Mouse (Mus musculus) liver, embryonic 12.5 days (tissue): ENCODE data around the gene Gm19345. TPM values are rescaled to one million over a fixed set of nuclear protein-coding genes. Genes with fewer than 3 reads are reported as not detected.

Experiments used
- ATAC-seq: fragments of 200-750 bp; cut with Nextera tagmentation; 2 replicates; pipeline ENCODE4 v1.8.0; 2017; ENCODE audit warnings: moderate number of reproducible peaks, mild to moderate bottlenecking, moderate library complexity
- H3K27ac ChIP-seq: fragments of 300-500 bp; sonication (generic); 2 replicates; pipeline ENCODE4 v1.5.1; 2016; ENCODE audit warnings: mild to moderate bottlenecking
- H3K27me3 ChIP-seq: fragments of 300-500 bp; sonication (generic); replicated peaks from 2 replicates; pipeline ENCODE4 v1.6.1; 2016; ENCODE audit warnings: mild to moderate bottlenecking, moderate library complexity
- H3K36me3 ChIP-seq: fragments of 300-500 bp; sonication (generic); 2 replicates; pipeline ENCODE4 v1.6.1; 2016; ENCODE audit warnings: mild to moderate bottlenecking, moderate library complexity
- H3K4me1 ChIP-seq: fragments of 300-500 bp; sonication (generic); 2 replicates; pipeline ENCODE4 v1.6.1; 2016
- H3K4me2 ChIP-seq: fragments of 300-500 bp; sonication (generic); 2 replicates; pipeline ENCODE4 v1.6.1; 2016; ENCODE audit warnings: mild to moderate bottlenecking, moderate library complexity
- H3K4me3 ChIP-seq: fragments of 300-500 bp; sonication (generic); 2 replicates; pipeline ENCODE4 v1.5.1; 2016; ENCODE audit warnings: mild to moderate bottlenecking, moderate library complexity
- H3K9ac ChIP-seq: fragments of 300-500 bp; sonication (generic); 2 replicates; pipeline ENCODE4 v1.6.1; 2016; ENCODE audit warnings: mild to moderate bottlenecking, moderate library complexity
- H3K9me3 ChIP-seq: fragments of 300-500 bp; sonication (generic); replicated peaks from 2 replicates; pipeline ENCODE4 v1.6.1; 2016; ENCODE audit warnings: mild to moderate bottlenecking, moderate library complexity
- WGBS: fragments of 180-500 bp; shearing (Covaris S2); methylation state at CpG from one replicate; pipeline ENCODE4 v1.1.7; 2016; ENCODE audit not compliant: insufficient replicate concordance; 5-methylcytosine and 5-hydroxymethylcytosine counted together
- polyA plus RNA-seq: library from polyadenylated mRNA; unstranded; fragments of >200 nt; fragmentation: Nextera tagmentation; extraction: Ambion mirVana; gene quantifications from 2 replicates; pipeline ENCODE4 v1.2.1, GENCODE M21; 2016

The Gm19345 gene
- polyA plus RNA-seq, 1 experiment from 2014 or later, result not detected

DNA sequence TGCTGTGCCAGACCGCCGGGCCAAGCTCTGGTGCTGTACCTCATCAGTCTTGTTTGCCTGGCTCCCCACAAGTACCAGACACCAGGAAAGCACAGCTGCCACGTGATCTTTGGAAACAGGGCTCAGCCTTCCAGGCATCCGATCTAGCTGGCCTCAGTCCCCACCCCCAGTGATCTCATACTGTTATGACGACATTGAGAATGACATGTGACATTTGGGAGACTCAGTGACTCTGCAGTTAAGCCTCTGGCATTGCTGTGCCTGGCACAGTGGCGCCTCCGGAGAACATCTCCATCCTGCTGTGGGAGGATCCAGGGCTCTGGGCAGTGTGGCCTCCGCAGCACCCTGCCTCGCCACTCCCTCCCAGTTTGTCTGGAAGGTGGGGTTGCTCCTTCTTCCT lies 20.0 kb upstream of the Gm19345 start:
- no peak overlapping the region for H3K4me3 ChIP-seq
- no peak overlapping the region for H3K9ac ChIP-seq
- no peaks in the 10 kb centered on the region for H3K9me3 ChIP-seq
- 0 out of 2 replicates have a peak, but pooled peaks cover 5% of the 10 kb centered on the region for H3K27me3 ChIP-seq
- WGBS, result 42% methylated on average over 9 of the region's 9 CpGs
- no peak overlapping the region for H3K27ac ChIP-seq
- no peak for ATAC-seq
- H3K4me2 ChIP-seq, result no peak overlapping the region
- peaks cover 15% of the 10 kb centered on the region for H3K4me1 ChIP-seq
- H3K36me3 ChIP-seq, result no peaks in the 10 kb centered on the region

DNA sequence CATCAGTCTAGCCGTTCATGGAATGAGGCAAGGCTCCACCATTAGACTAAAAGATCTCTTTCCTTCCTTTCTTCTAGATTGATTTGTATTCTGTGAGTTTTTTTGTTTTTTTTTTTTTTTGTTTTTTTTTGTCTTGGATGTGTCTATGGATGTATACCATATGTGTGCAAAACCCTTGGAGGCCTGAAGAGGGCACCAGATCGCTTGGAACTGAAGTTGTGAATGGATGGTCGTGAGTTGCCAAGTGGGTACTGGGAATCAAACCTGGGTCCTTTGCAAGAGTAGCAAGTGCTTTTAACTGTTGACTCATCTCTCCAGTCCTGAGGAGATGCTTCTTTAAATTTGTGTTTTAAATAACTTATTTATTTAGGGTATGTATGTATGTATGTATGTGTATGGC lies 17.7 kb upstream of the Gm19345 start:
- no peaks in the 10 kb centered on the region for H3K36me3 ChIP-seq
- no peak overlapping the region for H3K4me2 ChIP-seq
- no peak overlapping the region for H3K27ac ChIP-seq
- no peak overlapping the region for H3K4me3 ChIP-seq
- H3K4me1 ChIP-seq, result peaks cover 15% of the 10 kb centered on the region
- H3K27me3 ChIP-seq, result 0 out of 2 replicates have a peak, but pooled peaks cover 5% of the 10 kb centered on the region
- H3K9ac ChIP-seq, result no peak overlapping the region
- ATAC-seq, result no peak
- H3K9me3 ChIP-seq, result no peaks in the 10 kb centered on the region
- 56% methylated on average over 3 of the region's 3 CpGs for WGBS

DNA sequence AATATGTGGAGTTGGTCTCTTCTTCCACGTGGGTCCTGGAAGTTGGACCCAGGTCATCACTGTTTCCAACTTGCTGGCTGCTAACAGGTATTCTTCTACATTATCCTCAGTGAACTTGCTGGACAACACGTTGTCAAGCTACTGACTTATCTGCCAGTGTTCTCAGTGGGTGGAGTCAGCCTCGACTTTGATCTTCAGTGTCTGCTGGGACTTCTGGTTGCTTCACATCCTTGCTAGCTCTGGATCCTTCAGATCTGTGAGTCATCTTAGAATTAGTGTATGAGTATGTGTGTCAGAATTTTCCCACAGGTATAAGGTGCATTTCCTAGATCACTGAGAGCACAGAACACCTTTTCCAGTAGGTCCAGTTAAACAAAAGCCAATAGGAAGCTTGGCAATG lies 15.0 kb upstream of the Gm19345 start:
- Histone ChIP-seq H3K27ac (no peak overlapping the region), H3K36me3 (no peaks in the 10 kb centered on the region), H3K9me3 (no peaks in the 10 kb centered on the region), H3K4me3 (no peak overlapping the region), H3K27me3 (0 out of 2 replicates have a peak, but pooled peaks cover 5% of the 10 kb centered on the region), H3K4me2 (no peak overlapping the region), H3K9ac (no peak overlapping the region), H3K4me1 (0 out of 2 replicates have a peak, but pooled peaks cover 5% of the 10 kb centered on the region)
- WGBS, result 23% methylated on average over 3 of the region's 3 CpGs
- ATAC-seq, result no peak

DNA sequence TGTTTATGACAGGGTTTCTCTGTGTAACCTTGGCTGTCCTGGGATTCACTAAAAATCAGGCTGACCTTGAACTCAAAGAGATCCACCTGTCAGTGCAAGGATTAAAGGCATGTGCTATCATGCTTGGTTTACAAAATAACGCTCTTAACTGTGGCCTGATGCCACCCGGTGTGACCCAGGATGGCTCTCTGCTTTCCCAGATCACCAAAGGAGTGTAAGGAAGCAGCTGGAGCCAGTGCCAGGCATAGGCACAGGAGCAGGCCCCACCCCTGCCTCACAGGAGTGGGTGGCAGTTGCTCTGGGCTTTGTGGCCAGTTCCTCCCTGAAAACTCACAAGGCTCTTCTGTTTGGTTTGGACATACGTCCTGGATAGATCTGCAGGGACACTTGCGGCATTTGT lies 11.4 kb upstream of the Gm19345 start:
- H3K9ac ChIP-seq, result no peak overlapping the region; the same call in 1 of the 2 replicates
- H3K4me2 ChIP-seq, result no peak overlapping the region
- ATAC-seq, result no peak
- H3K27me3 ChIP-seq, result peaks cover 18% of the 10 kb centered on the region
- no peaks in the 10 kb centered on the region for H3K36me3 ChIP-seq
- peaks cover 13% of the 10 kb centered on the region; the same call in 1 of the 2 replicates for H3K4me1 ChIP-seq
- H3K9me3 ChIP-seq, result no peaks in the 10 kb centered on the region
- H3K27ac ChIP-seq, result peak overlapping the region; percentile 40; the same call in 1 of the 2 replicates
- no peak overlapping the region for H3K4me3 ChIP-seq
- WGBS, result 65% methylated on average over 4 of the region's 4 CpGs

DNA sequence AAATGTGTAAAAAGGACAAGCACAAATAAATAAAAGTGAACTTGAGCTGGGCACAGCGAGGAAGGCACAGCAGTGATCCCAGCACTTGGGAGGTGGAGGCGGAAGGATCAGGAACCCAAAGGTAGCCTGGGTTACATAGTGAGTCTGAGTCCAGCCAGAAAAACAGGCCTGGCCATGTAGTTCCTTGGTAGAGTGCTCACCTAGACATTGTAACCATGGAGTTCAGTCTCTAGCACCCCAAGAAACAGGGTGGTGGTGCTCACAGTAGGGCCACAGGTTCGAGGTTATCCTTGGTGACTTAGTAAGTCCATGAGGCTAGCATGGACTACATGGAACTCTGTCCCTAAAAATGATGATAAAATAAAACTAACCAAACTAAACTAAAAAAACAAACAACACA lies 10.9 kb upstream of the Gm19345 start:
- no peak overlapping the region; the same call in 1 of the 2 replicates for H3K9ac ChIP-seq
- ATAC-seq, result no peak
- peak overlapping the region; percentile 66; the same call in 1 of the 2 replicates for H3K27ac ChIP-seq
- peaks cover 13% of the 10 kb centered on the region; the same call in 1 of the 2 replicates for H3K4me1 ChIP-seq
- H3K36me3 ChIP-seq, result no peaks in the 10 kb centered on the region
- no peak overlapping the region for H3K4me2 ChIP-seq
- H3K9me3 ChIP-seq, result no peaks in the 10 kb centered on the region
- H3K4me3 ChIP-seq, result no peak overlapping the region
- H3K27me3 ChIP-seq, result peaks cover 18% of the 10 kb centered on the region
- 70% methylated on average over 3 of the region's 3 CpGs for WGBS

DNA sequence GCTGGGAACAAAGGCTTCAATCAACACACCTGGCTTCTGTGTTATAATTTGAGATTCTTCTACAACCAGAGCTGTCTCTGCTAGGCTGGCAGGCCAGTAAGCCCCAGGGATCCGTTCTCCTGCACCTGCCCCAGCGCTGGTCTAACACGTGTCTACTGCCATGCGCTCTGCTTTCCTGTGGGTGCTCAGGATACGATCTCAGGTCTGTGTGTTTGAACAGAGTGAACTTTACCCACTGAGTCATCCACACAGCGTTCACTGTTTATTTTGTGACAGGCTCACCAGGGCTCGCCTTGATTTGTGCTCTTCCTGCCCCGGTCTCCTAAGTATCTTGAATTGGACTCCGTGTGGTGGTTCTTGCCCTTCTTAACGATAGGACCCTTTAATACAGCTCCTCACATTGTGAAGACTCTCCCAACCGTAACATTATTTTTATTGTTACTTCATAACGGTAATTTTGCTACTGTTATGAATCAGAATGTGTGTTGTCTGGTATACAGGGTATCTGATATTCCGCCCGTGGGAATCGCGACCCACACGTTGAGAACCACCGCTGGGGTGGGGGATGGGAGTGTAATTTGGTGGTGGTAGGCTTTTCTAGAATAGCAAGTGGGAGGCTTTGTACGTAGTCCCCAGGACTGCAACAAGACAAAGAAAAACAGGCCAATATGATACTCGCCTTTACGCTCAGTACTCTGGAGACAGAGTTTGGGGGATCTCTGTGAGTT lies 10.0 kb upstream of the Gm19345 start:
- peaks cover 18% of the 10 kb centered on the region for H3K27me3 ChIP-seq
- H3K4me2 ChIP-seq, result no peak overlapping the region
- peak overlapping the region; percentile 66 for H3K27ac ChIP-seq
- H3K9ac ChIP-seq, result no peak overlapping the region
- 72% methylated on average over 21 of the region's 21 CpGs for WGBS
- H3K4me1 ChIP-seq, result peaks cover 13% of the 10 kb centered on the region; the same call in 1 of the 2 replicates
- H3K9me3 ChIP-seq, result no peaks in the 10 kb centered on the region
- H3K4me3 ChIP-seq, result no peak overlapping the region
- ATAC-seq, result peak; percentile 70
- no peaks in the 10 kb centered on the region for H3K36me3 ChIP-seq

DNA sequence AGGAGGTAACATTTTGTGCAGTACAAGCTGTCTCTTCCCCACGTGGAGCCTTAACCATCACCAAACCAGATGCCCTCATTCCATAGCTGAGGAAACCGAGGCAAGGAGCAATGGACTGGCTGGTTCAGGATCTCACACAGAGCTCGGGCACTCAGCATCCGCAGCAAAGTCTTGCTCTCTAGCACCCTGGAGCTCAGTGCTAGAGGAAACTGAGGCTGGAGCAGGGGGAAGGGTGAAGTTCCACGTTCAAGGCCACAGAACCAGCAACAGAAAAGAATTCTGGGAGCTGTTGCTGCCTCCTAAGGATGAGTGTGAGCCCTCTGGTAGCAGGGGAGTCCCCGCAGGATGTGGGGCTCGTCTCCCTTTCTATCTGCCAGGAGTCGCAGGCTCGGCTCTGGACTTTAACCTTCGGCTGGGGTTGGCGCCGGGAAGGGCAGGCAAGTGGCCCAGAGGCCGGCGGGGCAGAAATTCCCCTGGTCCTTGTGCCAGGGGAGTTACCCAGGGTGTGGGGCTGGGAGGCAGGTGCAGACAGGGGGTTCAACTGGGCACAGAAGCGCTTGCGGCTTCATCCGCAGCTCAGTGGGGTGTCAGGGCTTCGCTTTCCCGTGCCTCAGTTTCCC lies 8.8 kb upstream of the Gm19345 start:
- peaks cover 22% of the 10 kb centered on the region for H3K4me1 ChIP-seq
- H3K4me3 ChIP-seq, result no peak overlapping the region
- H3K4me2 ChIP-seq, result no peak overlapping the region
- 34% methylated on average over 19 of the region's 19 CpGs for WGBS
- no peak overlapping the region for H3K27ac ChIP-seq
- H3K27me3 ChIP-seq, result peaks cover 21% of the 10 kb centered on the region
- ATAC-seq, result 0 out of 2 replicates have a peak, but pooled peaks have one; percentile 17
- H3K9ac ChIP-seq, result no peak overlapping the region
- H3K9me3 ChIP-seq, result no peaks in the 10 kb centered on the region
- no peaks in the 10 kb centered on the region for H3K36me3 ChIP-seq

DNA sequence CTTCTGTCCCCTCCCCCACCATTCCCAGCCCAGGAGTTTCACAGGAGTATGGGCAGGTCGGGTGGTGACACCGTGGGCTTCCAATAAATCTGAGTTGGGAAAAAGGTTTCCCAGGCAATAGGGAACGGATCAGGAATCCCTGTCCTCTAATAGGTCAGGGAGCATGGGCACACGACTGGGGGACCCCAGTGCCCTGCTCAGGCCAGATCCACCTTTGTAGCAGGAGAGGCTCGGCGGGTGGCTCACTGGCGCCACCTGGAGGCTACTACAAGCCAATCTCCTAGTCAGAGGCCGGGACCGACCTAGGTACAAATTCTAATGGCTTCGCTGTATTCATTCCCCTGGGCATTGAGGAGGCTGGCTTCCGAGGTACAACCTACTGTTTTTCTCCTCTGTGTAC lies 8.2 kb upstream of the Gm19345 start:
- no peaks in the 10 kb centered on the region for H3K36me3 ChIP-seq
- H3K4me3 ChIP-seq, result no peak overlapping the region
- ATAC-seq, result peak; percentile 52
- H3K4me2 ChIP-seq, result no peak overlapping the region
- peaks cover 24% of the 10 kb centered on the region for H3K4me1 ChIP-seq
- 6% methylated on average over 11 of the region's 11 CpGs for WGBS
- H3K9ac ChIP-seq, result no peak overlapping the region
- H3K27me3 ChIP-seq, result peaks cover 21% of the 10 kb centered on the region
- H3K9me3 ChIP-seq, result no peaks in the 10 kb centered on the region
- no peak overlapping the region for H3K27ac ChIP-seq

DNA sequence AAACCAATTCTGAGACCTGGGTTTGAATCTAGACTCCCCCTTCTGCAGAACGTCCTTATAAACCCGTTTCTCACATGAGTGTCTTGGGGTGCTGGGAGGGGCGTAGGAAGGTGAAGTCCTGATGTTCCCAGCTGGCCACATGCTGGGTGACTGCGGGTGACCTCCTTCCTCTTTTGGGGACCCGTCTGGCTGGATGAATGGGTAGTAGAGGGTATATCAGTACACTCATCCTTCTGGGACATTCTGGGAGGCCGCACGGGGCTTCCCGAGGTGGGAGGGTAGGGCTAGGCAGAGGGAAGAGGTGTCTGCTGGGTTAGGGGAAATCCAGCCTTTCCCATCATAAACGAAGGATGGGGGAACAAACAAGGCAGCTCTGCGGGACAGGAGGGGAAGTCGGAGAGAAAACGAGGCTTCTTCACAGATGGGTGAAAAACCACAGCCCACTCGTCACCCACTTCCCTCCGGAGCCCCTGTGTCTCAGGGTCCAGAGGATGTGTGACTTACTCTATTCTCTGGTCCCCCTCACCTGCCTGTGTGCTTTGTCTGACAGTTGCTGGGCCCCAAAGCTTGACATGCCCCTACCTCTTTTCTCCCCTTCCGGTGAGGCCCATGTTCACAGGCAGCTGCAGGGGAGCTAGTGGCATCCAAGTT lies 7.2 kb upstream of the Gm19345 start:
- H3K9ac ChIP-seq, result no peak overlapping the region
- peaks cover 24% of the 10 kb centered on the region for H3K4me1 ChIP-seq
- H3K4me3 ChIP-seq, result no peak overlapping the region
- ATAC-seq, result no peak
- 24% methylated on average over 15 of the region's 15 CpGs for WGBS
- H3K27me3 ChIP-seq, result peaks cover 21% of the 10 kb centered on the region
- H3K27ac ChIP-seq, result no peak overlapping the region
- H3K9me3 ChIP-seq, result no peaks in the 10 kb centered on the region
- H3K36me3 ChIP-seq, result no peaks in the 10 kb centered on the region
- H3K4me2 ChIP-seq, result no peak overlapping the region

DNA sequence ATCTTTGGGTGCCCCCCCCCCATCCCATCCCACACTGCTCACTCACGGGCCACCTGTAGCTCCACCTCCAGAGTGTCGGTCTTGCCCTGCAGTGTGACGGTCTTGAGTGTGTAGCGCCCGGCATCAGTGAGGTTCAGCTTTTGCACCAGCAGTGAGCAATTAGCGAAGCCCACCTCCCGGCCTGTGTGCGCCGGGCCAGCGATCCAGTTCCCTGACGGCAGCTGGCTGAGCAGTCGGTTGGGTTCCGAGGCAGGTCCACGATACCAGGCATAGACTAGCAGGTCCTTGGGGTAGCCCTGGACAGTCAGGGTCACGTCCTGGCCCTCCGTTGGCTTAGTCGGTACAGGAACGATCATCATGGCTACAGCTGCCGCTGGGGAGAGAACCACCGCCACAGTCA lies 1.7 kb downstream of the Gm19345 start:
- Histone ChIP-seq H3K4me3 (no peak overlapping the region), H3K4me1 (peaks cover 6% of the 10 kb centered on the region), H3K4me2 (no peak overlapping the region), H3K27ac (no peak overlapping the region), H3K36me3 (no peaks in the 10 kb centered on the region), H3K27me3 (peaks cover 49% of the 10 kb centered on the region), H3K9me3 (no peaks in the 10 kb centered on the region), H3K9ac (no peak overlapping the region)
- 0 out of 2 replicates have a peak, but pooled peaks have one; percentile 19 for ATAC-seq
- whole genome bisulfite sequencing, result 74% methylated on average over 20 of the region's 20 CpGs

DNA sequence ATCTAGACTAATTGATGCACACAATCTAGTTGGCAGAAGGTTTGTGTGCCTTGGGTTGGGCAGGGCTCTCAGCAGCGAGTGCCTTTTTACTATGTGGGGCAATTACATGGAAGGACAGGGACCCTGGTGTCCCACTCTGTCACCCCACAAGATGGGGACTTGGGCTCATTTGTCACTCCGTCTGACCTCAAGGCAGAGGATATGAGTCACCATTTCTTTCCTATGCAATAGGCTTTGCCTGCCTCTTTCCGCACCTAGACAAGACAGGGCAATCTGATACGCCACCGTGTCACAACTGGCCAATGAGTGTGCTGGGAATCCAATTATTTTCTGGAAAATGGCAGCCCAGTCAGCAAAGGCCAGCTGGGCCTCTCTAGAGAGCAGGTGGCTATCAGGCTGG lies 3.9 kb downstream of the Gm19345 start:
- Histone ChIP-seq H3K4me3 (no peak overlapping the region), H3K27ac (no peak overlapping the region), H3K9ac (no peak overlapping the region), H3K36me3 (no peaks in the 10 kb centered on the region), H3K9me3 (no peaks in the 10 kb centered on the region), H3K27me3 (peaks cover 45% of the 10 kb centered on the region), H3K4me1 (peaks cover 6% of the 10 kb centered on the region), H3K4me2 (no peak overlapping the region)
- ATAC-seq, result no peak
- 50% methylated on average over 5 of the region's 5 CpGs for whole genome bisulfite sequencing

DNA sequence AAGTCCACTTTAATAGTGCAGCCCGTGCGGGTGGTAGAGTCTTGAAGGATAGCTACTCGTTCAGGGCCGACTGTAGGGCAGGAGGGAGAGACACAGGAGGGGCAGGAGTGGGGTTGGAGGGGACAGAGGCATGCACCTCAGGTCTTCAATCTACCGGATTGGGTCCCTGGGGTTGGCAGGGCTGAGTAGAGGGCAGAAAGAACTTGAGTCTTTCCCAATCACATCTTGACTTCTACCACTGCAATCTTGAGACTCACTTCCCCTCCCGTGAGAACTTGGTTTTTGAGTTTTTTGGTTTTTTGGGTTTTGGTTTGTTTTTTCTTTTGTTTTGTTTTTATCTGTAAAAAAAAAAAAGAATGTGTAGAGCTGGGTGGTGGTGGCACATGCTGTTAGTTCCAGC lies 4.5 kb downstream of the Gm19345 start:
- H3K4me3 ChIP-seq, result no peak overlapping the region
- ATAC-seq, result no peak

More for the DNA sequence above, 4.5 kb downstream of the Gm19345 start:
- Histone ChIP-seq H3K36me3 (no peaks in the 10 kb centered on the region), H3K27me3 (peaks cover 40% of the 10 kb centered on the region), H3K9ac (no peak overlapping the region), H3K9me3 (no peaks in the 10 kb centered on the region), H3K4me2 (no peak overlapping the region), H3K4me1 (peaks cover 6% of the 10 kb centered on the region), H3K27ac (no peak overlapping the region)
- 70% methylated on average over 6 of the region's 6 CpGs for WGBS
